In genomic region chr1:133203701-133204100, GRCm38 (mm10) we compare ENCODE assay signal across 20 mouse cellular contexts. TPM values are rescaled to one million over a fixed set of nuclear protein-coding genes. Genes with fewer than 3 reads are reported as not detected.
DNase-seq lines count a peak whose midpoint lies in the region; ATAC-seq and TF ChIP-seq lines count a peak whose summit lies in the region.
"Had no signal": no experiment of that assay in that cellular context is flagged by ENCODE, and none has a peak within 500 bp of the region (broad histone marks: within the 10 kb centered on the region; RNA-seq: fewer than 3 reads in every experiment).

No protein-coding gene starts in this region.

- H3K4me2 ChIP-seq in kidney, embryonic 15.5 days = no peak overlapping the region
- no peak overlapping the region for H3K4me2 ChIP-seq in neural tube, embryonic 13.5 days
- no peak overlapping the region for H3K4me2 ChIP-seq in neural tube, embryonic 15.5 days
- H3K4me2 ChIP-seq: forebrain, embryonic 15.5 days; heart, embryonic 15.5 days; limb, embryonic 15.5 days; lung, embryonic 14.5 days had no signal

- no peak overlapping the region for H3K4me3 ChIP-seq in gastrocnemius, adult 2 months
- H3K4me3 ChIP-seq in kidney, adult 2 months (ENCODE audit: insufficient read depth, low read depth, low read length) = no peak overlapping the region
- no peak overlapping the region for H3K4me3 ChIP-seq in kidney, embryonic 15.5 days (replicated peaks)
- no peak overlapping the region for H3K4me3 ChIP-seq in neural tube, embryonic 13.5 days
- no peak overlapping the region for H3K4me3 ChIP-seq in neural tube, embryonic 15.5 days (replicated peaks)
- H3K4me3 ChIP-seq: forebrain, embryonic 15.5 days; heart, embryonic 15.5 days; limb, embryonic 15.5 days had no signal

- no peaks in the 10 kb centered on the region for H3K36me3 ChIP-seq in kidney, adult 2 months (ENCODE audit: control insufficient read depth, insufficient read depth, low read length)
- no peaks in the 10 kb centered on the region for H3K36me3 ChIP-seq in kidney, embryonic 15.5 days
- H3K36me3 ChIP-seq in neural tube, embryonic 13.5 days = no peaks in the 10 kb centered on the region
- no peaks in the 10 kb centered on the region for H3K36me3 ChIP-seq in neural tube, embryonic 15.5 days
- H3K36me3 ChIP-seq: forebrain, embryonic 15.5 days; G1E; heart, embryonic 15.5 days; limb, embryonic 15.5 days had no signal

- ATAC-seq in kidney, embryonic 15.5 days (replicated peaks; ENCODE audit: low FRiP score) = no peak
- 0 out of 2 replicates have a peak, but pooled peaks have one; percentile 20 for ATAC-seq in neural tube, embryonic 13.5 days (ENCODE audit: low read depth)
- no peak; the same call in 1 of the 2 replicates for ATAC-seq in neural tube, embryonic 15.5 days (ENCODE audit: low FRiP score)
- ATAC-seq: activated CD4-positive, CD25-positive, alpha-beta regulatory T cell, adult 4 months; forebrain, embryonic 15.5 days; Patski had no signal

- no peak overlapping the region for H3K27ac ChIP-seq in gastrocnemius, adult 2 months
- peak overlapping the region; percentile 10 for H3K27ac ChIP-seq in kidney, adult 2 months (ENCODE audit: insufficient read depth, low read depth, low read length)
- no peak overlapping the region for H3K27ac ChIP-seq in kidney, embryonic 15.5 days
- no peak overlapping the region for H3K27ac ChIP-seq in neural tube, embryonic 13.5 days (replicated peaks)
- H3K27ac ChIP-seq in neural tube, embryonic 15.5 days (replicated peaks) = no peak overlapping the region
- H3K27ac ChIP-seq: forebrain, embryonic 15.5 days; heart, embryonic 15.5 days; limb, embryonic 15.5 days; liver, embryonic 14.5 days had no signal

- no peak for TF ChIP-seq CTCF in gastrocnemius, adult 2 months (IDR thresholded peaks at IDR 0.05)
- no peak for TF ChIP-seq CTCF in kidney, adult 2 months (conservative IDR thresholded peaks at IDR 0.05; ENCODE audit: insufficient read depth, insufficient read length, low read depth, low read length)

- peak; percentile 6 for DNase-seq in gastrocnemius, adult 2 months
- no peak for DNase-seq in gastrocnemius, postnatal 14 days
- DNase-seq in kidney, adult 2 months = no peak
- DNase-seq in T-cell, adult 2 months (ENCODE audit: low spot score) = no peak
- DNase-seq: cerebellum, adult 11-12 months; cerebellum, postnatal 14 days; heart, postnatal 4 days; left cerebral cortex, postnatal 4 days; lung, embryonic 14.5 days; thymus, postnatal 25 days had no signal

- intact Hi-C loops in gastrocnemius, adult 2 months (cut with DNase I) = no loop called here
- intact Hi-C loops in gastrocnemius, postnatal 14 days (cut with DNase I; ENCODE audit: low total_unique reads) = no loop called here

- 55% methylated on average over 2 of the region's 2 CpGs for WGBS in kidney, adult 2 months
- 38% methylated on average over 2 of the region's 2 CpGs for WGBS in kidney, embryonic 15.5 days
- 45% methylated on average over 2 of the region's 2 CpGs for WGBS in neural tube, embryonic 13.5 days
- WGBS in neural tube, embryonic 15.5 days = 47% methylated on average over 2 of the region's 2 CpGs

- TF ChIP-seq POLR2A in kidney, adult 2 months (IDR thresholded peaks at IDR 0.05; ENCODE audit: low read depth, low read length) = no peak

- no peak overlapping the region for H3K9ac ChIP-seq in kidney, embryonic 15.5 days
- H3K9ac ChIP-seq in neural tube, embryonic 13.5 days = no peak overlapping the region
- no peak overlapping the region for H3K9ac ChIP-seq in neural tube, embryonic 15.5 days (replicated peaks)
- H3K9ac ChIP-seq: forebrain, embryonic 15.5 days; heart, embryonic 15.5 days; limb, embryonic 15.5 days; liver, embryonic 14.5 days; lung, embryonic 14.5 days had no signal

- H3K27me3 ChIP-seq in kidney, adult 2 months (replicated peaks; ENCODE audit: control insufficient read depth, insufficient read depth, low read length) = no peaks in the 10 kb centered on the region
- peaks cover 3% of the 10 kb centered on the region; the same call in 1 of the 2 replicates for H3K27me3 ChIP-seq in kidney, embryonic 15.5 days
- no peaks in the 10 kb centered on the region for H3K27me3 ChIP-seq in neural tube, embryonic 13.5 days
- H3K27me3 ChIP-seq in neural tube, embryonic 15.5 days (replicated peaks) = no peaks in the 10 kb centered on the region
- H3K27me3 ChIP-seq: limb, embryonic 15.5 days; Patski had no signal

- H3K4me1 ChIP-seq in kidney, adult 2 months (ENCODE audit: control insufficient read depth, insufficient read depth, low read length) = peaks cover 17% of the 10 kb centered on the region
- H3K4me1 ChIP-seq in kidney, embryonic 15.5 days = peaks cover 41% of the 10 kb centered on the region
- H3K4me1 ChIP-seq in neural tube, embryonic 13.5 days (replicated peaks) = peaks cover 52% of the 10 kb centered on the region
- peaks cover 47% of the 10 kb centered on the region for H3K4me1 ChIP-seq in neural tube, embryonic 15.5 days

- no peaks in the 10 kb centered on the region for H3K9me3 ChIP-seq in kidney, embryonic 15.5 days (replicated peaks)
- no peaks in the 10 kb centered on the region for H3K9me3 ChIP-seq in neural tube, embryonic 13.5 days
- no peaks in the 10 kb centered on the region for H3K9me3 ChIP-seq in neural tube, embryonic 15.5 days (replicated peaks)
- H3K9me3 ChIP-seq: forebrain, embryonic 15.5 days; G1E; heart, embryonic 15.5 days; limb, embryonic 15.5 days had no signal

RNA-seq across cellular contexts. Expression of gene Plekha6, which starts 39.7 kb away (rescaled TPM):
- total RNA-seq in gastrocnemius, adult 2 months (2021) = 10 to 100 TPM in 1 of 2 experiments, 1 to 10 TPM in 1; 7.4 to 12.5 TPM
- 10 to 100 TPM; 14.5 to 15.5 TPM for total RNA-seq in gastrocnemius, postnatal 14 days (2021)
- 91.4 and 98.1 TPM in 2 replicates for polyA plus RNA-seq in kidney, adult 2 months (2012; rRNA removed)
- polyA plus RNA-seq in kidney, embryonic 15.5 days (2015; fragmentation: Nextera tagmentation; extraction: Ambion mirVana) = 6.9 and 8.4 TPM in 2 replicates
- 25.8 and 27.4 TPM in 2 replicates for polyA plus RNA-seq in neural tube, embryonic 13.5 days (2015; fragmentation: Nextera tagmentation; extraction: Ambion mirVana)
- 17.1 and 20.5 TPM in 2 replicates for polyA plus RNA-seq in neural tube, embryonic 15.5 days (2015; fragmentation: Nextera tagmentation; extraction: Ambion mirVana)
